Comparison of ENCODE assay signal across 20 mouse cellular contexts in the genomic region with DNA sequence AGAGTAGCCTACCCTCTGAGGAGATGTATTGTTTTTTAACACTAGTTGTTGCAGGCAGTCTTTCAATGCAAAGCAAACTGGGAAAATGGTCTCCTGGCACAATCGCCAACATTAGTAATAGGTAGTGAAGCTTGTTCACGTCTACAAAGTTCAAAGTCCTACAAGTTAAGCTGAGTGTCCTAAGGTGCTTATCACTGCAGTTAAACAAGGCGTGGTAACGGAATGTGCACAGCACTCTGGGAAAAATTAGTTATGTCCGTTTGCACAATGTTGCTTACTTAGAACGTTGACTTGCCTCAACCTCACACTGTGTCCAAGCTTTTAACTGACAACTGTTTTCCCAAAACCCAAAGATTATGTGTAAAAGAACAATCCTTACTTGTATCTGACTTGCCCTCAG.
A peak's percentile ranks its signal among the peaks of the same experiment; 100 is the strongest.
DNase-seq lines count a peak whose midpoint lies in the region; ATAC-seq and TF ChIP-seq lines count a peak whose summit lies in the region.
"Had no signal": no experiment of that assay in that cellular context is flagged by ENCODE, and none has a peak within 500 bp of the region (broad histone marks: within the 10 kb centered on the region; RNA-seq: fewer than 3 reads in every experiment).

No protein-coding gene starts in this region.

- ATAC-seq in lung, postnatal 0 days, result no peak
- peak; percentile 87 for ATAC-seq in stomach, embryonic 16.5 days (ENCODE audit: insufficient read depth, low FRiP score)
- ATAC-seq: forebrain, embryonic 15.5 days had no signal

- no peak for TF ChIP-seq EP300 in lung, postnatal 0 days (IDR thresholded peaks at IDR 0.05)

- no peaks in the 10 kb centered on the region for H3K36me3 ChIP-seq in lung, postnatal 0 days (ENCODE audit: insufficient read depth, low read length)
- H3K36me3 ChIP-seq in stomach, embryonic 16.5 days (ENCODE audit: control insufficient read depth, insufficient read depth, low read length), result no peaks in the 10 kb centered on the region
- H3K36me3 ChIP-seq in embryonic facial prominence, embryonic 10.5 days (replicated peaks), result no peaks in the 10 kb centered on the region
- H3K36me3 ChIP-seq: embryonic facial prominence, embryonic 15.5 days; forebrain, embryonic 10.5 days; forebrain, embryonic 15.5 days; hindbrain, embryonic 10.5 days had no signal

- no peaks in the 10 kb centered on the region for H3K9me3 ChIP-seq in lung, postnatal 0 days (ENCODE audit: low read length)
- H3K9me3 ChIP-seq in stomach, embryonic 16.5 days (replicated peaks; ENCODE audit: control insufficient read depth, low read length), result no peaks in the 10 kb centered on the region
- no peaks in the 10 kb centered on the region for H3K9me3 ChIP-seq in embryonic facial prominence, embryonic 10.5 days
- H3K9me3 ChIP-seq: embryonic facial prominence, embryonic 15.5 days; forebrain, embryonic 15.5 days had no signal

- H3K9ac ChIP-seq in lung, postnatal 0 days (replicated peaks; ENCODE audit: low read depth), result no peak overlapping the region
- no peak overlapping the region for H3K9ac ChIP-seq in stomach, embryonic 16.5 days (ENCODE audit: low read length)
- H3K9ac ChIP-seq: embryonic facial prominence, embryonic 15.5 days; forebrain, embryonic 15.5 days; hindbrain, embryonic 14.5 days had no signal

- peaks cover 4% of the 10 kb centered on the region; the same call in 1 of the 2 replicates for H3K4me1 ChIP-seq in lung, postnatal 0 days (ENCODE audit: insufficient read depth, low read depth, low read length)
- H3K4me1 ChIP-seq in stomach, embryonic 16.5 days (ENCODE audit: control insufficient read depth, insufficient read depth, low read length), result no peaks in the 10 kb centered on the region
- peaks cover 10% of the 10 kb centered on the region for H3K4me1 ChIP-seq in embryonic facial prominence, embryonic 10.5 days

- peak; percentile 24 for DNase-seq in lung, postnatal 0 days (ENCODE audit: low spot score)
- DNase-seq in lung, postnatal 36 days, result no peak
- peak; percentile 71 for DNase-seq in large intestine, adult 2 months (ENCODE audit: low read depth, low spot score)
- DNase-seq in right cerebral cortex, postnatal 25 days, result no peak
- no peak for DNase-seq in thymus, postnatal 14 days
- no peak for DNase-seq in embryonic facial prominence, embryonic 10.5 days (ENCODE audit: low spot score)
- DNase-seq: adrenal gland, adult 2 months; adrenal gland, postnatal 25 days; cerebellum, adult 18-20 months; cerebellum, adult 9-11 months; cerebellum, postnatal 36 days; heart, adult 2 months had no signal

- 60% methylated on average over 6 of the region's 6 CpGs for WGBS in lung, postnatal 0 days
- WGBS in large intestine, adult 2 months, result 31% methylated on average over 6 of the region's 6 CpGs
- 55% methylated on average over 6 of the region's 6 CpGs for WGBS in stomach, embryonic 16.5 days
- 87% methylated on average over 6 of the region's 6 CpGs for WGBS in embryonic facial prominence, embryonic 10.5 days

- no peak overlapping the region for H3K27ac ChIP-seq in lung, postnatal 0 days (ENCODE audit: low read length)
- peak overlapping the region; percentile 68; the same call in 1 of the 2 replicates for H3K27ac ChIP-seq in stomach, embryonic 16.5 days (ENCODE audit: low read length)
- H3K27ac ChIP-seq in embryonic facial prominence, embryonic 10.5 days (replicated peaks), result no peak overlapping the region
- H3K27ac ChIP-seq: embryonic facial prominence, embryonic 15.5 days; forebrain, embryonic 10.5 days; forebrain, embryonic 15.5 days; heart, adult 2 months; hindbrain, embryonic 10.5 days; hindbrain, embryonic 14.5 days had no signal

- no peak overlapping the region for H3K4me2 ChIP-seq in lung, postnatal 0 days (replicated peaks; ENCODE audit: low read depth, low read length)
- H3K4me2 ChIP-seq in stomach, embryonic 16.5 days (ENCODE audit: low read depth, low read length), result no peak overlapping the region
- H3K4me2 ChIP-seq: embryonic facial prominence, embryonic 15.5 days; forebrain, embryonic 15.5 days; heart, embryonic 11.5 days; hindbrain, embryonic 14.5 days had no signal

- no peak for TF ChIP-seq CTCF in lung, postnatal 0 days (IDR thresholded peaks at IDR 0.05)

- H3K27me3 ChIP-seq in lung, postnatal 0 days (replicated peaks; ENCODE audit: insufficient read depth, low read length), result no peaks in the 10 kb centered on the region
- H3K27me3 ChIP-seq in stomach, embryonic 16.5 days (ENCODE audit: control insufficient read depth, insufficient read depth, low read length), result no peaks in the 10 kb centered on the region
- H3K27me3 ChIP-seq in embryonic facial prominence, embryonic 10.5 days (replicated peaks; ENCODE audit: low read depth, poor library complexity, severe bottlenecking), result peaks cover 31% of the 10 kb centered on the region
- H3K27me3 ChIP-seq: embryonic facial prominence, embryonic 15.5 days had no signal

- H3K4me3 ChIP-seq in lung, postnatal 0 days (ENCODE audit: low read depth, low read length), result no peak overlapping the region
- no peak overlapping the region for H3K4me3 ChIP-seq in stomach, embryonic 16.5 days (replicated peaks; ENCODE audit: low read length)
- H3K4me3 ChIP-seq in embryonic facial prominence, embryonic 10.5 days, result no peak overlapping the region
- H3K4me3 ChIP-seq: embryonic facial prominence, embryonic 15.5 days; erythroblast, embryonic 14.5 days; forebrain, embryonic 10.5 days; forebrain, embryonic 15.5 days; heart, adult 2 months; hindbrain, embryonic 10.5 days had no signal

Comparison
In these comparisons a context has a peak if more than half of its experiments do, and no peak if none do; other contexts are left out.
1. DNase-seq: peak in lung, postnatal 0 days (single experiment) and large intestine, adult 2 months (single experiment); none in lung, postnatal 36 days (single experiment), right cerebral cortex, postnatal 25 days (single experiment), thymus, postnatal 14 days (single experiment) and embryonic facial prominence, embryonic 10.5 days (single experiment).